Mouse (Mus musculus): ENCODE measurements at regions not wholly inside any gene's neighbourhood (a gene's known extent, or its start where the extent isn't known, plus 50 kb on each side); places are given as distances from the start of the nearest gene placed in this dataset.

- DNase-seq (ENCODE audit: low spot score in 2 of 2): no peak
Observed at GRCm38 (mm10) chr19:36178828-36179251, 58.9 kb upstream of the Ankrd1 start.

- DNase-seq (ENCODE audit: low spot score in 2 of 2): no peak
Observed at GRCm38 (mm10) chr19:36180329-36180728, 60.4 kb upstream of the Ankrd1 start.

- DNase-seq (ENCODE audit: low spot score in 2 of 2): no peak
Observed at GRCm38 (mm10) chr19:36181535-36181934, 61.6 kb upstream of the Ankrd1 start.

GRCm38 (mm10) chr19:36183127-36183526 is 63.2 kb upstream of the Ankrd1 start:
- DNase-seq (ENCODE audit: low spot score in 2 of 2): peak; percentile 61 to 82

- no peak for DNase-seq (ENCODE audit: low spot score in 2 of 2)
Observed at GRCm38 (mm10) chr19:36189662-36190061, 69.8 kb upstream of the Ankrd1 start.

- no peak for DNase-seq (ENCODE audit: low spot score in 2 of 2)
Observed at GRCm38 (mm10) chr19:36191641-36192040, 71.7 kb upstream of the Ankrd1 start.

GRCm38 (mm10) chr19:36204269-36204668 is 84.4 kb upstream of the Ankrd1 start:
- no peak for DNase-seq (ENCODE audit: low spot score in 2 of 2)

- no peak for DNase-seq (ENCODE audit: low spot score in 2 of 2)
Observed at GRCm38 (mm10) chr19:36204965-36205718, 85.2 kb upstream of the Ankrd1 start.

- DNase-seq (ENCODE audit: low spot score in 2 of 2): no peak
Observed at GRCm38 (mm10) chr19:36207735-36208288, 87.9 kb upstream of the Ankrd1 start.

- no peak for DNase-seq (ENCODE audit: low spot score in 2 of 2)
Observed at GRCm38 (mm10) chr19:36208419-36208818, 88.5 kb upstream of the Ankrd1 start.

- DNase-seq (ENCODE audit: low spot score in 2 of 2): no peak
Observed at GRCm38 (mm10) chr19:36213461-36213860, 93.6 kb upstream of the Ankrd1 start.

GRCm38 (mm10) chr19:36214188-36214968 is 94.5 kb upstream of the Ankrd1 start:
- no peak for DNase-seq (ENCODE audit: low spot score in 2 of 2)

GRCm38 (mm10) chr19:36217177-36217576 is 97.3 kb upstream of the Ankrd1 start:
- no peak for DNase-seq (ENCODE audit: low spot score in 2 of 2)

GRCm38 (mm10) chr19:36217605-36218004 is 97.7 kb upstream of the Ankrd1 start:
- no peak for DNase-seq (ENCODE audit: low spot score in 2 of 2)

GRCm38 (mm10) chr19:36218921-36219320 is 99.0 kb upstream of the Ankrd1 start:
- DNase-seq (ENCODE audit: low spot score in 2 of 2): no peak

GRCm38 (mm10) chr19:36221104-36221503 is 101.2 kb upstream of the Ankrd1 start:
- DNase-seq (ENCODE audit: low spot score in 2 of 2): no peak

GRCm38 (mm10) chr19:36221596-36221995 is 101.7 kb upstream of the Ankrd1 start:
- DNase-seq (ENCODE audit: low spot score in 2 of 2): no peak

GRCm38 (mm10) chr19:36222198-36222597 is 102.3 kb upstream of the Ankrd1 start:
- no peak for DNase-seq (ENCODE audit: low spot score in 2 of 2)

GRCm38 (mm10) chr19:36224518-36224917 is 104.6 kb upstream of the Ankrd1 start:
- no peak for DNase-seq (ENCODE audit: low spot score in 2 of 2)

- DNase-seq (ENCODE audit: low spot score in 2 of 2): no peak
Observed at GRCm38 (mm10) chr19:36225612-36226011, 105.7 kb upstream of the Ankrd1 start.

GRCm38 (mm10) chr19:36227418-36228160 is 107.7 kb upstream of the Ankrd1 start:
- no peak for DNase-seq (ENCODE audit: low spot score in 2 of 2)

- DNase-seq (ENCODE audit: low spot score in 2 of 2): no peak
Observed at GRCm38 (mm10) chr19:36229315-36229714, 109.4 kb upstream of the Ankrd1 start.

All from thymus, postnatal 10 days (tissue).